Mouse (Mus musculus): ENCODE data around the gene Ncoa4.
"Not testable (repeated sequence)": the region's sequence is repeated elsewhere in the genome, so short reads cannot be mapped to it uniquely, and the experiment has no call there.

GRCm38 (mm10) chr14:32176590-32176989 is 16.9 kb downstream of the Ncoa4 start:
- TF ChIP-seq POLR2A (IDR thresholded peaks at IDR 0.05; ENCODE audit: low read depth, low read length); CTCF (IDR thresholded peaks at IDR 0.05; ENCODE audit: extremely low read depth, insufficient read length, insufficient replicate concordance, low read depth, low read length): not testable (repeated sequence)

All from small intestine, adult 2 months (tissue).